Mouse (Mus musculus): ENCODE data around the gene Serinc4. TPM values are rescaled to one million over a fixed set of nuclear protein-coding genes. Genes with fewer than 3 reads are reported as not detected.

Gene Serinc4
- polyA plus RNA-seq, 1 experiment from 2014 or later = 0.90 TPM

DNA sequence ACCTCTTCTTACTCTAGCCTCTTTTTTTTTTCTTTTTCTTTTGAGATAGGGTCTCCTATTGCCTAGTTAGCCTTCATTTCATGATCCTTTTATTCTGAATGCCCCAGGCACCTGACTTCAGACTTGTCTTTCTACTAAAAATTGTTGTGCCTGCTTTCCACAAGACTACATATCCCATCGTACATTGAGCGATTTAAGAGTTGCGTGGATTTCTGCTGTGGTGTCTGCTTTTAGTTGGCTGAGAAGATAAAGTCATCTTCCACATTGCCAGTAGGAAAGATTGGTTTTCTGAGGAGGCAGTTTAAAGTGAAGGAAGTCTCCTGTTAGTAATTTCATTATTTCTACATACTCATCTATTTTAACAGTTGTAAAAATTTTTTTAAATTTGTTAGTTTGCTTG, 41.0 kb downstream of the Serinc4 start:
- H3K9ac ChIP-seq = peak overlapping the region; percentile 97
- H3K4me1 ChIP-seq = peaks cover 39% of the 10 kb centered on the region
- peak overlapping the region; percentile 78 for H3K4me2 ChIP-seq
- 88% methylated on average over 3 of the region's 3 CpGs for WGBS
- H3K27me3 ChIP-seq = no peaks in the 10 kb centered on the region
- peak overlapping the region; percentile 99 for H3K4me3 ChIP-seq
- no peak for ATAC-seq
- no peaks in the 10 kb centered on the region for H3K9me3 ChIP-seq (replicated peaks)
- H3K27ac ChIP-seq = no peak overlapping the region
- H3K36me3 ChIP-seq (ENCODE audit: poor library complexity, severe bottlenecking) = peaks cover 28% of the 10 kb centered on the region

DNA sequence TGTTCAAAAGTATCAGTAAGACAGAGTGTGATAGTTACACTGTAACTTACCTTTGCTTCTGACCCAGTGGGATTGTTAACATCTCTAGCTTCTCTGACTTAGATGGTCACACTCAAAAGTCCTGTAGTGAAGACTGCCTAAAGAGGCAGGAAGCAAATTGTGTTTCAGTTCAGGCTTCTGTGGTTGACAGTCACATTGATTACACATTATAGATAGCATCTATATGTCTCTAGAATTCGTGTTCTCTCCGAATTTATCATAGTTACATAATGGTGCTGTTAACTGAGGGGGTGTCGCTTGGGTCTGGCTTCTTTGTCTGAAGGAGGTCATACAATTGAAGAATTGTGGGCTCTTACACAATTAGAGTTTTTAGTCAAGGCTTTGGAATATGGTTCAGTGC, 41.5 kb downstream of the Serinc4 start:
- H3K9ac ChIP-seq = peak overlapping the region; percentile 97
- H3K4me3 ChIP-seq = peak overlapping the region; percentile 99
- peaks cover 39% of the 10 kb centered on the region for H3K4me1 ChIP-seq
- H3K9me3 ChIP-seq (replicated peaks) = no peaks in the 10 kb centered on the region
- 64% methylated on average over 3 of the region's 3 CpGs for WGBS
- ATAC-seq = no peak
- H3K4me2 ChIP-seq = peak overlapping the region; percentile 78
- H3K27ac ChIP-seq = no peak overlapping the region
- H3K36me3 ChIP-seq (ENCODE audit: poor library complexity, severe bottlenecking) = peaks cover 27% of the 10 kb centered on the region
- no peaks in the 10 kb centered on the region for H3K27me3 ChIP-seq

DNA sequence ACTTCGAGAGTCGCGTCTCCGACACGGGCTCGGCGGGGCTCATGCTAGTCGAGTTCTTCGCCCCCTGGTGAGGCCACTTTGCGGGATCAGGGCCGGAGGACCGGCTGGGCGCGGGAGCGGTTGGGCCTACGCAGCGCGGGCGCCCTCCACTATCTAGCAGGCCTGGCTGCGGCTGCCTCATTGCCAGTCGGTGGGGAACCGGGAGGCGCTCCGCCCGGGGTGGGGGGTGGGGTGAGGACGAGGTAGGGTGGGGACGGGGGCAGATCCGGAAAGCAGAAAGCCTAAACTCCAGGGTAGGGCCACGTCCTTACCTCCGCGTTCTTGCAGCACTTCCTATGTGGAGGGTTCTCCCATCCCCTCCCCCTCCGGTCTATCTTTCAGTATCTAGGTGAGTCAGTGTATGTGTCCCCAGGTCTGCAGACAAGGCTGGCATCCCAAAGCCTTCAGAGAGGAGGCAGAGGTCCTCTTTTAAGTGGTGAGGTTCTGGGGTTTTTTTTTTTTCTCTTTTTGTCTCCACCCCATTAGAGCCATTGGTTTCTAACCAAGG, 42.4 kb downstream of the Serinc4 start:
- peak; percentile 48 for ATAC-seq

DNA sequence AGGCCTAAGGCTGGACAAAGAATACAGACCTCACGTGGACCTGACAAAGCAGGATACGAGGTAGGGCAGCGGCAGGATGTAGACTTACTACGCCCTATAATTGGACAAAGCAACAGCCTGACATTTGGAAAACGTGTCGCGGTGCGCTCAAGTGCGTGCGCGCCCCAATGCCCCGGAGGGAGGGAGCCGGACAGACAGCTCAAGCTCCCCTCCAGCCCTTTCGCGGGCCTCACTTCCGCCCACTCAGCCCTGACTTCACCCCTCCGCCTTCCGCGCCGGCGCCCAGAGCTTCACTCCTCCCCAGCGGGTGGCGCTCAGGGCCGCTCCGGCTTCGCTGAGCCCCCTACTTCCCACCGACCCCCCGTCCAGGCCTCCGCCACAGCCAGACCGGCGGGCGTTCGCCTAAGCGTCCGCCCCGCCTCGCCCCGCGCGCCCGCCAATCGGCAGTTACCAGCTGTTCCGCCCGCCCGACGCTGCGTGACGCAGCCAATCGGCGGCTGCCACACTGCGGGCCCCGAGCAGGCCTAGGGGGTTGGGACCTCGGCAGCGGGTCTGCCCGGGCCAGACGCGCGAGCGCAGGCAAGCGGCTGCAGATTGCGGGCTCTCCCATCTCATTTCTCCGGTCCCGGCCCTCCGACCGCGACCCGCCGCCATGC, 43.1 kb downstream of the Serinc4 start, which contains the start of the genes Pdia3 and Catsper2:
Gene Pdia3 (plus strand): TSS at position 389 of the 656 bp plus-strand sequence.
Gene Catsper2 (minus strand): TSS at position 406 of the 656 bp plus-strand sequence.
- Histone ChIP-seq H3K36me3 (ENCODE audit: poor library complexity, severe bottlenecking) (peaks cover 15% of the 10 kb centered on the region), H3K9me3 (replicated peaks) (no peaks in the 10 kb centered on the region), H3K4me3 (peak within 1 kb of the TSS; percentile 99), H3K27ac (peak within 1 kb of the TSS; percentile 96), H3K4me1 (peaks cover 39% of the 10 kb centered on the region), H3K4me2 (peak within 1 kb of the TSS; percentile 78), H3K9ac (peak within 1 kb of the TSS; percentile 97), H3K27me3 (no peaks in the 10 kb centered on the region)
- WGBS = under 1% methylated on average over 61 of the region's 68 CpGs
- ATAC-seq = peak; percentile 100

More for the DNA sequence above, 42.4 kb downstream of the Serinc4 start:
- Histone ChIP-seq H3K27me3 (no peaks in the 10 kb centered on the region), H3K9ac (peak overlapping the region; percentile 97), H3K4me2 (peak overlapping the region; percentile 78), H3K36me3 (ENCODE audit: poor library complexity, severe bottlenecking) (peaks cover 22% of the 10 kb centered on the region), H3K4me1 (peaks cover 39% of the 10 kb centered on the region), H3K27ac (peak overlapping the region; percentile 96), H3K9me3 (replicated peaks) (no peaks in the 10 kb centered on the region), H3K4me3 (peak overlapping the region; percentile 99)
- under 1% methylated on average over 32 of the region's 32 CpGs for WGBS

DNA sequence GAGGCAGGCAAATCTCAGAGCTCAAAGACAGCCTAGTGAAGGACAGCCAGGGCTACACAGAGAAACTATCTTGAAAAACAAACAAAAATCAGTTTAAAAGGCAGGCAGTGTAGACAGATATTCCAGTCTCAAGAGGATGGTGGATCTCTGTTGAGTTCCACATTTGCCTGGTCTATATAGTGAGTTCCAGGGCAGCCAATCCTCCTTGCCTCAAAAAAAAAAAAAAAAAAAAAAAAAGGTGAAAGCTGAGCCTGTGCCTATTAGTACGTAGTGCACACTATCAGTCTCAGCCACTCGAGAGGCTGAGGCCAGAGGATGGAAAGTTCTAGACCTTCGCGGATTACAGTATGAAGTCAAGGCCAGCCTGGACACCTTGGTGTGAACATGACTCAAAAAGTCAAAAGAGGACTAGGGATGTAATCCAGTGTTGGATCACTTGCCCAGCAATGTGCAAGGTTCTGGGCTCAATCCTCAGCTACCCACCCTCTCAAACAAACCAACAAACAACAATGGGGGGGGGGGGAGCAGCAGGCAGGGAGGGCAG, 43.7 kb downstream of the Serinc4 start:
- H3K27me3 ChIP-seq = no peaks in the 10 kb centered on the region
- H3K4me2 ChIP-seq = peak overlapping the region; percentile 78
- H3K9ac ChIP-seq = peak overlapping the region; percentile 97
- ATAC-seq = no peak; the same call in 1 of the 2 replicates
- 14% methylated on average over 4 of the region's 4 CpGs for WGBS
- peaks cover 39% of the 10 kb centered on the region for H3K4me1 ChIP-seq
- peak overlapping the region; percentile 99 for H3K4me3 ChIP-seq
- H3K27ac ChIP-seq = peak overlapping the region; percentile 96
- H3K36me3 ChIP-seq (ENCODE audit: poor library complexity, severe bottlenecking) = peaks cover 9% of the 10 kb centered on the region
- H3K9me3 ChIP-seq (replicated peaks) = no peaks in the 10 kb centered on the region; the same call in 1 of the 2 replicates

DNA sequence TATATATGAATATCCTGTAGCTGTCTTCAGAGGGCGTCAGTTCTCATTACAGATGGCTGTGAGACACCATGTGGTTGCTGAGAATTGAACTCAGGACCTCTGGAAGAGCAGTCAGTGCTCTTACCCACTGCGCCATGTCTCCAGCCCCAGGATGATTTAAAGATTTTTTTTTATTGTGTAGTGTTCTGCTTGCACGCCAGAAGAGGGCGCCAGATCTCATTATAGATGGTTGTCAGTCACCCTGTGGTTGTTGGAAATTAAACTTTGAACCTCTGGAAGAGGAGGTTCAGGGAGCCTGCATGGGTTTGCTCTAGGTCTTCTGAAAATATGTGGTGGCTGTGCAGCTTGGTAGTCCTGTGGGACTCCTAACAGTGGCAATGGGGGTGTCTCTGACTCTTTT, 48.4 kb downstream of the Serinc4 start:
- H3K9me3 ChIP-seq (replicated peaks) = no peaks in the 10 kb centered on the region; the same call in 1 of the 2 replicates
- H3K4me1 ChIP-seq = peaks cover 12% of the 10 kb centered on the region
- H3K27me3 ChIP-seq = no peaks in the 10 kb centered on the region
- H3K27ac ChIP-seq = no peak overlapping the region
- 32% methylated on average over 4 of the region's 4 CpGs for WGBS
- H3K36me3 ChIP-seq (ENCODE audit: poor library complexity, severe bottlenecking) = no peaks in the 10 kb centered on the region; the same call in 1 of the 2 replicates
- no peak overlapping the region for H3K4me3 ChIP-seq
- H3K9ac ChIP-seq = no peak overlapping the region
- H3K4me2 ChIP-seq = no peak overlapping the region
- ATAC-seq = no peak

DNA sequence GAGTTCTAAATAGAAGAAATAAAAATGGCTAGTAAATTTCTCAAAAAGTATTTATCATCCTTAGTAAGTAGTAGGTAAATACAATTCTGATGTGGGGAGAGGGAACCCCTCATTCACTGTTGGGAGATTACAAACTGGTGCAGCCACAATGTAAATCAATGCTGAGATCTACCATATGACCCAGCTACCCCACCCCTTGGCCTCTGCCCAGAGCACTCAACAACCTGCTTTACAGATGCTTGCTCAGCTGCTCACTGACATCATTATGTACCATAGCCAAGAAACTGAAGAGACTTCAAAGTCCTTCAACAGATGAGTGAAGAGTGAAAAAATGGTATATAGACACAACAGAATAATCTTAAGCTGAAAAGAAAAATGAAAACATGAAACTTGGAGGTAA, 53.3 kb downstream of the Serinc4 start:
- Histone ChIP-seq H3K36me3 (ENCODE audit: poor library complexity, severe bottlenecking) (no peaks in the 10 kb centered on the region; the same call in 1 of the 2 replicates), H3K27ac (no peak overlapping the region), H3K4me3 (no peak overlapping the region), H3K9me3 (replicated peaks) (no peaks in the 10 kb centered on the region; the same call in 1 of the 2 replicates), H3K27me3 (no peaks in the 10 kb centered on the region), H3K9ac (no peak overlapping the region), H3K4me2 (no peak overlapping the region), H3K4me1 (no peaks in the 10 kb centered on the region)
- no peak for ATAC-seq

DNA sequence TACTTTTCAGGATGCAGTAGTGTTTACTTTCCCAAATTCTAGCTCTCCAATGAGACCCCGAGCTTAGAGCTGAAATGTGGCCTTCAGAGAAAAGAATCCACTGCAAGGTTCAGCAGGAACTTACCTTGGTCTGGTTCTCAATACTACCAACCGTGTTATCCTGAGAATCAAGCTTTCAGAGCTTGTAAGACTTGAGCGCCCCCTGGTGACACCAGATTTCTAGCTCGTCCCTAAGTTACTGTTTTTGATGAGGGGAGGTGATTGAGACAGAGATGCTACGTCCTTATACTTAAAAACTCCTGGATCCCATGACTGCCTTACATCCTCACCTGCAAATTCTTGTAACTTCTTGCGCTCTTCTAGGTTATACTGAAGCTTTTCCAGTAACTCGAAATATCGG, 60.0 kb downstream of the Serinc4 start:
- H3K9ac ChIP-seq = no peak overlapping the region
- no peak overlapping the region for H3K4me3 ChIP-seq
- no peak overlapping the region for H3K27ac ChIP-seq
- H3K9me3 ChIP-seq (replicated peaks) = no peaks in the 10 kb centered on the region
- no peaks in the 10 kb centered on the region for H3K4me1 ChIP-seq
- no peak overlapping the region for H3K4me2 ChIP-seq
- WGBS = 16% methylated on average over 8 of the region's 8 CpGs
- ATAC-seq = no peak
- no peaks in the 10 kb centered on the region for H3K27me3 ChIP-seq
- H3K36me3 ChIP-seq (ENCODE audit: poor library complexity, severe bottlenecking) = no peaks in the 10 kb centered on the region

Small RNA genes lying within 50 kb of the gene (microRNA-seq; reads per million reads assigned to microRNA genes)
- not detected for gene Gm22953

Other genes with a start within 250 kb of the Serinc4 start
- 179 and 204 TPM in 2 replicates for gene Trp53bp1, start 185.4 kb downstream of the Serinc4 start, polyA plus RNA-seq (2015; fragmentation: Nextera tagmentation; extraction: Ambion mirVana)
- 13.2 and 14.7 TPM in 2 replicates for gene Map1a, start 167.2 kb downstream of the Serinc4 start, polyA plus RNA-seq (2015; fragmentation: Nextera tagmentation; extraction: Ambion mirVana)
- gene Ppip5k1, start 101.4 kb downstream of the Serinc4 start, polyA plus RNA-seq (2015; fragmentation: Nextera tagmentation; extraction: Ambion mirVana) = 14.0 and 15.5 TPM in 2 replicates
- gene Ckmt1, start 99.1 kb downstream of the Serinc4 start, polyA plus RNA-seq (2015; fragmentation: Nextera tagmentation; extraction: Ambion mirVana) = 11.3 and 11.9 TPM in 2 replicates
- gene Strc, start 69.6 kb downstream of the Serinc4 start, polyA plus RNA-seq (2015; fragmentation: Nextera tagmentation; extraction: Ambion mirVana) = not detected in 2 replicates
- 320 and 349 TPM in 2 replicates for gene Pdia3, start 43.0 kb downstream of the Serinc4 start, polyA plus RNA-seq (2015; fragmentation: Nextera tagmentation; extraction: Ambion mirVana)
- gene Catsper2, start 43.0 kb downstream of the Serinc4 start, polyA plus RNA-seq (2015; fragmentation: Nextera tagmentation; extraction: Ambion mirVana) = 3.8 and 5.1 TPM in 2 replicates
- gene Ell3, start 12.5 kb downstream of the Serinc4 start, polyA plus RNA-seq (2015; fragmentation: Nextera tagmentation; extraction: Ambion mirVana) = 1.7 and 2.1 TPM in 2 replicates
- 420 and 494 TPM in 2 replicates for gene Serf2, start 7.6 kb downstream of the Serinc4 start, polyA plus RNA-seq (2015; fragmentation: Nextera tagmentation; extraction: Ambion mirVana)
- 115 and 122 TPM in 2 replicates for gene Hypk, start 3.5 kb downstream of the Serinc4 start, polyA plus RNA-seq (2015; fragmentation: Nextera tagmentation; extraction: Ambion mirVana)
- 70.7 and 71.7 TPM in 2 replicates for gene Mfap1b, start 17.3 kb upstream of the Serinc4 start, polyA plus RNA-seq (2015; fragmentation: Nextera tagmentation; extraction: Ambion mirVana)
- 33.4 and 35.1 TPM in 2 replicates for gene Mfap1a, start 49.9 kb upstream of the Serinc4 start, polyA plus RNA-seq (2015; fragmentation: Nextera tagmentation; extraction: Ambion mirVana)
- 11.6 and 13.5 TPM in 2 replicates for gene Wdr76, start 49.9 kb upstream of the Serinc4 start, polyA plus RNA-seq (2015; fragmentation: Nextera tagmentation; extraction: Ambion mirVana)